Mouse (Mus musculus) lung, embryonic 16.5 days (tissue): ENCODE measurements around the gene Emg1. TPM values are rescaled to one million over a fixed set of nuclear protein-coding genes. Genes with fewer than 3 reads are reported as not detected.

Experiments used
- ATAC-seq: fragments of 200-750 bp; cut with Nextera tagmentation; 2 replicates; pipeline ENCODE4 v1.8.0; 2017; ENCODE audit warnings: low read depth, mild to moderate bottlenecking, moderate library complexity
- H3K27ac ChIP-seq: fragments of 300-500 bp; sonication (generic); 2 replicates; pipeline ENCODE4 v1.5.1; 2014; ENCODE audit warnings: mild to moderate bottlenecking, control low read depth, low read length
- H3K27me3 ChIP-seq: fragments of 300-500 bp; sonication (generic); 2 replicates; pipeline ENCODE4 v1.6.1; 2014; ENCODE audit warnings: low read depth, low read length, mixed read lengths; ENCODE audit not compliant: control insufficient read depth, insufficient read depth
- H3K36me3 ChIP-seq: fragments of 300-500 bp; sonication (generic); 2 replicates; pipeline ENCODE4 v1.6.1; 2014; ENCODE audit warnings: low read length; ENCODE audit not compliant: control insufficient read depth, insufficient read depth
- H3K4me1 ChIP-seq: fragments of 300-500 bp; sonication (generic); replicated peaks from 2 replicates; pipeline ENCODE4 v1.6.1; 2014; ENCODE audit warnings: low read length, mixed read lengths; ENCODE audit not compliant: control insufficient read depth, insufficient read depth
- H3K4me2 ChIP-seq: fragments of 300-500 bp; sonication (generic); 2 replicates; pipeline ENCODE4 v1.6.1; 2014; ENCODE audit warnings: low read depth, low read length, control low read depth
- H3K4me3 ChIP-seq: fragments of 300-500 bp; sonication (generic); 2 replicates; pipeline ENCODE4 v1.5.1; 2014; ENCODE audit warnings: mild to moderate bottlenecking, low read length, control low read depth
- H3K9ac ChIP-seq: fragments of 300-500 bp; sonication (generic); 2 replicates; pipeline ENCODE4 v1.6.1; 2014; ENCODE audit warnings: low read length, control low read depth
- H3K9me3 ChIP-seq: fragments of 300-500 bp; sonication (generic); 2 replicates; pipeline ENCODE4 v1.6.1; 2016; ENCODE audit warnings: low read length; ENCODE audit not compliant: control insufficient read depth
- WGBS: fragments of 180-500 bp; shearing (Covaris S2); extraction: QIAGEN DNeasy Blood & Tissue Kit; methylation state at CpG from one replicate; pipeline ENCODE4 v1.1.7; 2014; 5-methylcytosine and 5-hydroxymethylcytosine counted together
- polyA plus RNA-seq: library from polyadenylated mRNA; unstranded; fragments of >200 nt; fragmentation: Nextera tagmentation; extraction: Ambion mirVana; gene quantifications from 2 replicates; pipeline ENCODE4 v1.2.1, GENCODE M21; 2015

Gene Emg1
- 188 and 192 TPM in 2 replicates for polyA plus RNA-seq

DNA sequence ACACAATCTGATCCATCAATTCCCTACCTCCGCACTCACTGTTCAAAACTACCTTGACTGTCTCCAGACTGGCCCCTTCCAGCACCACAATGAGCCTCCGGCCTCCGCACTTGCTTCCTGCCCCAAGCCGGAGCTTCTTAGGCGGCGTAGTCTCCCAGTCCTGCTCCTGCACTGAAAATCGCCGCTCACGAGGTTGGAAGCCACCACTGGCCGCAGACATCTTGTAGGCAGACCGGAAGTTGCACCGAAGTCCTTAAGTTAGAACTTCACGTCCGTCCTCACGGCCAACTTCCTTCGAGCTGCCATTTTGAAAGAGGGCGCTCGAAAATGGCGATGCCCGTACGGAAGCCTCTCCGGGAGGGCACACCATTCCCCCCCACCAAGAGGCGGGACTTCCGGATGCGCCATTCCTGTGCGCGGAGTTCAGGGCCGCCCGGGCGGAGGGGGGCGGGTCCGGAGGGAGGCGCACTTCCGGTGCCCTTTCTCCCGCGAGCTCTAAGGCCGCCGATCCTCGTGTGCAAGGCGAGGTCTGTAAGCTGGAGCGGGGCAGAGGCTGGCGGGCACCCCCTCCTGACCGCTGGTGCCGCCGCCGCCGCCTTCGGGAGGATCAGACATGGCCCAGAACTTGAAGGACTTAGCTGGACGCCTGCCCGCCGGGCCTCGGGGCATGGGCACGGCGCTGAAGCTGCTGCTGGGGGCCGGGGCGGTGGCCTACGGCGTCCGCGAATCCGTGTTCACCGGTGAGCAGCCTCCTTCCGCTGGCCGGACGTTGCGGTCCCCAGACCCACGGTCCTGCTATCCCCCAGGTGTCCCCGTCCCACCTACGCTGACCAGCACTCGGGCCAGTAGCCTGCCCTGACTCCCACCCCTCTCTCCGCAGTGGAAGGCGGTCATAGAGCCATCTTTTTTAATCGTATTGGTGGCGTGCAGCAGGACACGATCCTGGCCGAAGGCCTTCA is at the start of gene Emg1, which contains the start of gene Phb2:
TSS of gene Emg1 (minus strand) at position 355 of the 959 bp plus-strand sequence.
TSS of gene Phb2 (plus strand) at position 513 of the 959 bp plus-strand sequence.
- peak within 1 kb of the TSS; percentile 81 for H3K9ac ChIP-seq
- H3K4me2 ChIP-seq = peak within 1 kb of the TSS; percentile 76
- peaks cover 18% of the 10 kb centered on the region for H3K36me3 ChIP-seq
- H3K4me1 ChIP-seq = peaks cover 23% of the 10 kb centered on the region
- under 1% methylated on average over 68 of the region's 76 CpGs for WGBS
- H3K27ac ChIP-seq = peak within 1 kb of the TSS; percentile 85
- peak within 1 kb of the TSS; percentile 69 for H3K4me3 ChIP-seq
- H3K27me3 ChIP-seq = no peaks in the 10 kb centered on the region
- peak; percentile 98 for ATAC-seq
- H3K9me3 ChIP-seq = no peaks in the 10 kb centered on the region

DNA sequence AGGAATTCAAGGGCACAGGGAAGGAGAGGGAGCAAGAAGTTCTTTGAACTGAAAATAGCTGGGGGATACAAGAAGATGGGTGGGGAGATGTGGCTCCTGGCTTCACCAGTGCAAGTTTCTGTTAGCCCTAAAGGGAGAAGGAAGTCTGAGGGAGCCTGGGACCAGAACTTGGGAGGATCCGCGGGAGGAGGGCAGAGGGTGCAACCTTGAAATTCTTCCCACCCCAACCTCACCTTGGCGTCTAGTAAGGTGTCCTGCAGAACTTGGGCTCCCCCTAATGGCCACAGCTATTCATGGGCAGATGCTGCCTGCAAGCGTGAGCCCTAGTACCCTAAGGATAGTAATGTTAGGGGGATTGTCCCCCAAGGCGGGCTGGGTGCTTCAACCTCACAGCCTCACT is 47.3 kb upstream of the Emg1 start:
- Histone ChIP-seq H3K36me3 (no peaks in the 10 kb centered on the region), H3K9me3 (no peaks in the 10 kb centered on the region), H3K27me3 (no peaks in the 10 kb centered on the region), H3K27ac (peak overlapping the region; percentile 97), H3K4me2 (peak overlapping the region; percentile 53), H3K4me1 (peaks cover 33% of the 10 kb centered on the region), H3K4me3 (no peak overlapping the region; the same call in 1 of the 2 replicates), H3K9ac (peak overlapping the region; percentile 92)
- 3% methylated on average over 5 of the region's 5 CpGs for WGBS
- no peak for ATAC-seq

DNA sequence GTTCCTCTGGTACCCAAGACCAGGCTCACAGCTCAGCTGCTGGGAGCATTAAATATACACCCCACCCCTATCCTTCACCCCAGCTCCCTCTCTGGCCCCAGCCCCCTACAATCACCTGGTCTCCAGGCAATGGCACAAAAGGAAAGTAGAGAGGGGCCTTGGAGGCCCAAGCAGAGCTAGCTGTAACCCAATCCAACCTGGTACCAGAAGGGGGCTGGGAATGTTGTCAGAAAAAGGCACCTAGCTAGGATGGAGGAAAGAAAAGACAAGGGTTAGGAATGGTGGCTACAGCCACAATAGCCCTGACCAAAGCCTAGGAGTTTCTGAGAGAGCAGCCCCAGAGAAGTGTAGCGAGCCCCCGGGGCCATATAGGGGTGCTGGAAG is 46.9 kb upstream of the Emg1 start:
- H3K9me3 ChIP-seq = no peaks in the 10 kb centered on the region
- H3K4me1 ChIP-seq = peaks cover 37% of the 10 kb centered on the region
- peak overlapping the region; percentile 53 for H3K4me2 ChIP-seq
- WGBS = 46% methylated on average over 2 of the region's 2 CpGs
- H3K9ac ChIP-seq = peak overlapping the region; percentile 92
- no peak for ATAC-seq
- H3K36me3 ChIP-seq = no peaks in the 10 kb centered on the region
- H3K27me3 ChIP-seq = no peaks in the 10 kb centered on the region
- H3K27ac ChIP-seq = peak overlapping the region; percentile 97
- H3K4me3 ChIP-seq = no peak overlapping the region; the same call in 1 of the 2 replicates

DNA sequence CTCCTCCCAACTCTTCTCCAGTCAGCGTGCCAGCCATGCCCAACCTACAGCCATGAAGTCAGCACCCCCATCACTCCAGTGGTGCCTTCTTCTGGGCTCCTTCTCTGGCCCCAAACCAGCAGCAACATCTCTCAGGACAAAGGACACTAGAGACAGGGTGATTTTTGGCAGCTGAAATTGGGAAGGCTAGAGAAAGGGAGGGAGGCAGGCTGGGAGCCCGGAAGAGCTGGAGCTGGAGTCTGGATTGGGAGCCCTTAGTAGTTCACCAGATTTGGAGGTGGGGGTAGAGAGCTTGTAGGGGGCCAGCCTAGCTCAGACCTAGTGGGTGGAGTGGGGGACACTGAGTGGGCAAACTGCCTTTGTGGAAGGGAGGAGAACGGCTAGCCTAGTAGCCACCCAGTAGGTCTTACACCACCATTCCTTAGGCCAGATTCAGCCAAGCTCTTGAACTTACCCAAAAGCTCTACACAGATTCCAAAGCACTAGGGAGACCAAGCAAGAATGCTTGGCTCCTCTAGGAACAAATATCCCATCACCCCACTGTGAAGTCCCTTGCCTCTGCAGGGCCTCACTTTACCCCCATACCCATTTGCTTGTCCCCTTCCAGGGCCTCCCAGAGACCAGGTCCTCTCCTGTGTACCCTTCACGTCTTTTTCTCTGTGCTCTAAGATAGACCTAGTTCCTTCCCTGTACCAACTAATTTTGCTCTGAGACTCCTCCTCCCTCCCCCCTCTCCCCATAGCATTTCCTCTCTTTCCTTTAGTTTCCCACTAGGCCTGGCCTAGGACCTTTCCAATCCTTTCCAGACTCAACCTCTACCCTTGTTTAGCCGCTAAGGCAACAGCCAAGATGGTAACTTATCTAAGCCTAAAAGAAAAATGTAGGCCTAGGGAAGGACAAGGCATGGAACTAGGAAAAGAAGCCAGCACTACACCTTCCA is 46.2 kb upstream of the Emg1 start:
- Histone ChIP-seq H3K9me3 (no peaks in the 10 kb centered on the region), H3K4me2 (peak overlapping the region; percentile 53), H3K4me1 (peaks cover 39% of the 10 kb centered on the region), H3K27ac (peak overlapping the region; percentile 97), H3K36me3 (no peaks in the 10 kb centered on the region), H3K4me3 (peak overlapping the region; percentile 75), H3K9ac (peak overlapping the region; percentile 92), H3K27me3 (no peaks in the 10 kb centered on the region)
- peak; percentile 44 for ATAC-seq
- 36% methylated on average over 5 of the region's 5 CpGs for WGBS

DNA sequence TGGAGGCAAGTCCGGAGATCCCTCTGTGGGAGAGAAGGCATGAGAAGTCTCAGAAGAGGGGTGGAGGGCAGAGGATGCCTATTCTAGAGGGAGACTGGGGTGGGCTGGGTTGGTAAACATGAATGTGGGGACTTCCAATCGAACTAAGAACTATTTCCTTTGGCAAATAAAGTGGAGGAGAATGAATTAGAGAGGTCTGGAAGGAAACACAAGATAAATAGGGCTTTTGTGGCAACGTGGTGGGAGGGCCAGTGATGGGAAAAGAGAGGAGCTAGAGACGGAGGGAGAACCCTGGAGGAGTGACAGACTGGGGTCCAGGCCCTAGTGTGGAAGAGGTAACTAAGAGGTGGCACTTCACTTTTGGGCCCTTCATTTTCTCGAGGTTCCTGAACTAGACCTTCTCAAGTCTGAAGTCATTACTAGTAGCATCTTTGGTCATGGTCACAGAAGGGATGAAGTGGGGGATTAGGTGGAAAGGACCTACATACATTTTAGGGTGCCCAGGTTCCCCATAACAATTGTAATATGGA is 45.4 kb upstream of the Emg1 start:
- H3K9ac ChIP-seq = peak overlapping the region; percentile 92
- H3K4me2 ChIP-seq = peak overlapping the region; percentile 53
- no peaks in the 10 kb centered on the region for H3K27me3 ChIP-seq
- no peaks in the 10 kb centered on the region for H3K36me3 ChIP-seq
- no peaks in the 10 kb centered on the region for H3K9me3 ChIP-seq
- WGBS = 2% methylated on average over 5 of the region's 5 CpGs
- H3K27ac ChIP-seq = peak overlapping the region; percentile 97
- no peak for ATAC-seq
- H3K4me1 ChIP-seq = peaks cover 39% of the 10 kb centered on the region
- H3K4me3 ChIP-seq = peak overlapping the region; percentile 75

DNA sequence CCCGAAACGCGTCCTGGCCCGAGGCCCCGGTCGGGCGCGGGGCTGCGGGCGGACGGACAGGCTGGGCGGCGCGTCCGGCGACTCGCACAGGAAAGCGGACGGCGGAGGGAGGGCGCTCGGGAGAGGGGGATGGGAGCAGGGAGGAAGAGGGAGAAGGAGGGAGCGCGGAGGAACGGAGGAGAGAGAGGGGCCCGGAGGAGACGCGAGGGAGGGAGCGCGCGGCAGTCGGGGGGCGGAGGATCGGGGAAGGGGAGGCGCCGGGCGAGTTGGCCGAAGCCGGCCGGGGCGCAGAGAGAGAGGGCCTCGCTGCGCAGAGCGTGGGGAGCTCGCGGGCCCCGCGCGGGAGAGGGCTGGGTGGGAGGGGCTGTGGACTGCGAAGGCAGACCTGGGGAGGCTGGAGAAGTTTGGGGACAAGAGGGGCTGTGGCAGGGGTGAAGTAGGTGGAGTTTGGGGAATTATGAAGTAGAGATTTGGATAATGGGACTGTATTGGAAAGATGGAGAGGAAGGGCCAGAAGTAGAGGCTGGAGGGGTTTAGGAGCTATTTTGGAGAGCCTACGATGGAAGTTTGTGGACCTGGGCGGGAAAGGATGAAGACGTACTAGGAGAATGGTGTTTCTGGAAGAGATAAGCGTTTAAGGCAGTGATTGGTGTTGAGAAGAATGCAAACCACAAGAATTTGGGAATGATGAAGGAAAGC is 44.8 kb upstream of the Emg1 start:
- H3K27ac ChIP-seq = peak overlapping the region; percentile 97
- H3K9ac ChIP-seq = peak overlapping the region; percentile 92
- H3K9me3 ChIP-seq = no peaks in the 10 kb centered on the region
- WGBS = under 1% methylated on average over 36 of the region's 54 CpGs
- no peaks in the 10 kb centered on the region for H3K36me3 ChIP-seq
- H3K4me1 ChIP-seq = peaks cover 39% of the 10 kb centered on the region
- peak overlapping the region; percentile 53 for H3K4me2 ChIP-seq
- H3K4me3 ChIP-seq = peak overlapping the region; percentile 75
- peak; percentile 80 for ATAC-seq
- no peaks in the 10 kb centered on the region for H3K27me3 ChIP-seq

DNA sequence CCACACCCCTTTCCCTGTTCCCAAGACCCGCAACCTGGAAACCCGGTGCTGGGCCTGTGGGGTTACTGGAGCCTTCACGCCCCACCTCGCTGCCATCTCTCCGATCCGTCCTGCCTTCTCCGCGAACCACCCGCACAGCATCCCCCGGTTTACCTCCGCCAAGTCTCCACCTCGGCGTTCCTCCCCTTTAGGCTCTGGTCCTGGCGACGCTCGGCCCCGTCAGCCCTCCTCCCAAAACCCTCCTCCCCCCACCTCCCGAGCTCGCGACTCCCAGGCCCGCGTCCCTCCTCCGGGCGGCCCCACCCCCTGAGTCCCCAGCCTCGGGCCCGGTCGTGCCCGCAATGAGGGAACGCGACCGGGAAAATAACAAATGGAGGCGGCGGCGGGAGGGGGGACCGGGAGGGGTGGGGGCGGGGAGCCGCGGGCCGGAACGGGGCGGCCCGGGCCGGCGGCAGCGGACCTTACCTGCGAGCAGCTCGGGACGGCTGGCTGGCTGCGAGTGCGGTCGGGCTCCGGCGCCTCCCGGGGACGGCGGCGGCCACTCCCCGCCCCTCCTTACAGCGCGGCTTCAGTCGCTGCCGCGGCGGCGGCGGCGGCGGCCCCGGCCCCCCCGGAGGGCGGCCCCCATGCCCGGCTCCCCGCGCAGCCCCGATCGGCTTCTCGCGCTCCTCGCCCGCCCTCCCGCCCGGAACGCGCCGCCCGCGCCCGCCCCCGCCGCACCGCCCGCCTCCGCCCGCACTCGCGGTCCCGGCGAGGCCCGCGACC is 44.0 kb upstream of the Emg1 start, which contains the start of the genes Gm45234 and Atn1:
TSS of gene Gm45234 (minus strand) at position 191 of the 765 bp plus-strand sequence.
TSS of gene Atn1 (minus strand) at position 694 of the 765 bp plus-strand sequence.
- no peaks in the 10 kb centered on the region for H3K36me3 ChIP-seq
- H3K9me3 ChIP-seq = no peaks in the 10 kb centered on the region
- H3K4me3 ChIP-seq = peak within 1 kb of the TSS; percentile 75
- H3K9ac ChIP-seq = peak within 1 kb of the TSS; percentile 92
- peak; percentile 68 for ATAC-seq
- H3K27ac ChIP-seq = peak within 1 kb of the TSS; percentile 97
- under 1% methylated on average over 45 of the region's 100 CpGs for WGBS
- H3K4me1 ChIP-seq = peaks cover 39% of the 10 kb centered on the region
- H3K27me3 ChIP-seq = no peaks in the 10 kb centered on the region
- peak within 1 kb of the TSS; percentile 53 for H3K4me2 ChIP-seq

DNA sequence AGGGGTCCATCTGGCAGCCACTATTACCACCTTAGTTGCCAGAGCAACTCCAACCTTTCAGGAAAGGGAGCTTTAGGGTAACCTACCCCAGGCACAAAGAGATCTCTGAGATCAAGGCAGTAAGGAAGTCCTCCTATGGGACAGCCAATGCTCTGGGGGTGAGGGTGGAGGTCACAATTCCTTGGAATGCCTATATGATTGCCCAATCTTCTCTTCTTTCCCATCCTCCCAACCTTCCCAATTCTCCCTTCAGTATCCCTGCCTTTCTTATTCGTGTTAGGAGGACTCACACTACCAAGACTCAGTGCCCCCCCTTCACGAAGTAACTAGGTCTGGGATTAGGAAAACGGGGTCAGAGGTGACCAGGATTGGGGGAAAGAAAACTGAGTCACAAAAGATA is 43.3 kb upstream of the Emg1 start:
- H3K4me3 ChIP-seq = peak overlapping the region; percentile 75
- peak overlapping the region; percentile 53 for H3K4me2 ChIP-seq
- WGBS = 2% methylated on average over 3 of the region's 3 CpGs
- peak overlapping the region; percentile 92 for H3K9ac ChIP-seq
- H3K9me3 ChIP-seq = no peaks in the 10 kb centered on the region
- H3K36me3 ChIP-seq = no peaks in the 10 kb centered on the region
- ATAC-seq = no peak
- H3K4me1 ChIP-seq = peaks cover 39% of the 10 kb centered on the region
- no peaks in the 10 kb centered on the region for H3K27me3 ChIP-seq
- no peak overlapping the region; the same call in 1 of the 2 replicates for H3K27ac ChIP-seq
